Mouse (Mus musculus): ENCODE data around the gene Tor2a. TPM values are rescaled to one million over a fixed set of nuclear protein-coding genes. Genes with fewer than 3 reads are reported as not detected.

Gene Tor2a
- polyA plus RNA-seq, 1 experiment from 2014 or later: 52.6 TPM

DNA sequence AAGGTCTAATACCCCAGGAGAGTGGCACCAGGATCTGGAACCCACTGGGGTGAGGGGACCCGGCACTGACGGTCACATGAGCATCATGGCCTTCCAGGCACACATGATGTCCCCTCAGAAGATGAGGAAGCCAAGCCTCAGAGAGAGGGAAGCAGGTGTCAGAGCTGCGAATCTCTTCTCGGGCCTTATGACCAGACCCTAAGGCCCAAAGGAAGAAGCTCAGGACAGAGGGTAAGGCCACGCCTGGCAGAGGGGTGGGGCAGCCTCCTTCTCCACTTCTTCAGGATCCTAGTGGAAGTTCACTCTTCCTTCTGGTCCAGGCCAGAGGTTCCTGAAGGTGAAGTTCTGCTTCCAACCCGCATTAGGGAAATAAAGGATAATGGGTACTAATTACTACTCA, 24.3 kb upstream of the Tor2a start:
- H3K4me3 ChIP-seq (replicated peaks): no peak overlapping the region
- 85% methylated on average over 6 of the region's 6 CpGs for WGBS
- no peaks in the 10 kb centered on the region for H3K36me3 ChIP-seq
- no peak overlapping the region for H3K9ac ChIP-seq (replicated peaks)
- ATAC-seq: no peak
- no peak overlapping the region for H3K4me2 ChIP-seq (replicated peaks)
- peaks cover 8% of the 10 kb centered on the region for H3K4me1 ChIP-seq (replicated peaks)
- no peak overlapping the region for H3K27ac ChIP-seq
- H3K27me3 ChIP-seq: no peaks in the 10 kb centered on the region
- H3K9me3 ChIP-seq: no peaks in the 10 kb centered on the region

DNA sequence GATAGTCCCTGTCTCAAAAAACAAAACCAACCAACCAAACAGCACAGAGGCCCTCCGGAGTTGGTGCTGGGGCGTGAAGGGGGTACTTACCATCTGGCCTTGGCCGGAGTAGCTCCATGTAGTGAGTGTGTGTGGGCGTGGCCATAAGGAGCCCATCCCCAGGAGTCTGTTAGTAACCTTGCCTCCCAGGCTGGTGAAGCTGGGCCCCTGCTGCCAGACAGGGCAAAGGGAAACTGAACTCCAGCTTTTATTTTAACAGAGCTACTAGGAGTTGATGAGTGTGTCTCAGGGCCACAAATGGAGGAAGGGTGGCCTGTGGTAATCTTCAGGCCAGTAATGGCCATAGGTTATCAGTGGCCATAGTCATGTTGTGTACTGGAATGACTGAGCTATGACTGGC, 22.6 kb upstream of the Tor2a start:
- H3K36me3 ChIP-seq: no peaks in the 10 kb centered on the region
- H3K9ac ChIP-seq (replicated peaks): no peak overlapping the region
- H3K27me3 ChIP-seq: no peaks in the 10 kb centered on the region
- 35% methylated on average over 4 of the region's 4 CpGs for WGBS
- H3K9me3 ChIP-seq: no peaks in the 10 kb centered on the region
- H3K4me3 ChIP-seq (replicated peaks): no peak overlapping the region
- no peak overlapping the region for H3K4me2 ChIP-seq (replicated peaks)
- H3K27ac ChIP-seq: no peak overlapping the region; the same call in 1 of the 2 replicates
- H3K4me1 ChIP-seq (replicated peaks): peaks cover 9% of the 10 kb centered on the region; the same call in 1 of the 2 replicates
- ATAC-seq: 0 out of 2 replicates have a peak, but pooled peaks have one; percentile 10

DNA sequence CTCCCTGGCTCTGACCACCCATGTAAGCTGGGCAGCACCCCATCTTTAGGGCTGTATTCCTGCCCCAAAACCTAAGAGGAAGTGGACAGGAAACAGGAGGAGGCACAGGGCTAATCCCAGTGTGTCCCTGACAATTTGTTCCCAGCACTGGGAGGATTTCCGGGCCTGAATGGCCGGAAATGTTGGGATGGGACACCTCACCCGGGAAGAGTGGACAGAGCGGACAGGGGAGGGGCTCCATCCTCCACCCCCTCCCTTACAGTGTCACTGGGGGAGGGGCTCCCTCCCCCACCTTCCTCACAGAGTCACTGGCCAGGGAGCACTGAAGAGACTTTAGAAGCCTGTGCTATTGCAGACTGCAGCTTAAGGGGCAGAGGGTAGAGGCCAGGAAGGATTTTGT, 22.1 kb upstream of the Tor2a start:
- no peak overlapping the region for H3K9ac ChIP-seq (replicated peaks)
- no peak overlapping the region for H3K4me2 ChIP-seq (replicated peaks)
- H3K27ac ChIP-seq: no peak overlapping the region; the same call in 1 of the 2 replicates
- peaks cover 13% of the 10 kb centered on the region for H3K4me1 ChIP-seq (replicated peaks)
- WGBS: 51% methylated on average over 4 of the region's 4 CpGs
- H3K27me3 ChIP-seq: peaks cover 4% of the 10 kb centered on the region; the same call in 1 of the 2 replicates
- ATAC-seq: no peak
- H3K9me3 ChIP-seq: no peaks in the 10 kb centered on the region
- H3K4me3 ChIP-seq (replicated peaks): no peak overlapping the region
- H3K36me3 ChIP-seq: no peaks in the 10 kb centered on the region

DNA sequence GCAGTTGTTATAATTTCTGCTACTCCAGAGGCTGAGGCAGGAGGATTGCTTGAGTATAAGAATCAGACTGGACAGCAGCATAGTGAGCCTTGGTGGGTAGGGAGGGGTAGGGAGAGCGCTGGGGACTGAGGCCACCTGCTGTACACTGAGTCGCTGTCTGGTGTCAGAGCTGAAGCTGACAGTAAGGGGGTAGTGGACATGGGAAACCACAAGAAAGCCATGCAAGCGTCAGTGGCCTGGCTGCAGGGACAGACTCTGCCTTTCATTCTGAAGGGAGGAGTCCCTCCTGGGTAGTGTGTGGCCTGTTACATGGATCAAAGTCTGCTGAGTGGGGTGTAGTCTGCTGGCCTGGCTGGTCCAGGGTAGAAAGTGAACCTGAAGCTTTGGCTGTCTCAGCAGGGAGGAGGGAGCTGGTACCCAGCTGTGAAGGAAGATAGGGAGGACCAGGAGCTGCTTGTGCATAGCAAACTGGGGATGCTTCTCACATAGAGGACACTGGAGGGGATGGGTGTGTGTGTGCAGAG, 20.7 kb upstream of the Tor2a start:
- H3K4me1 ChIP-seq (replicated peaks): peaks cover 18% of the 10 kb centered on the region; the same call in 1 of the 2 replicates
- no peak overlapping the region for H3K9ac ChIP-seq (replicated peaks)
- no peaks in the 10 kb centered on the region for H3K36me3 ChIP-seq
- H3K27ac ChIP-seq: no peak overlapping the region
- no peaks in the 10 kb centered on the region for H3K9me3 ChIP-seq
- WGBS: 22% methylated on average over 3 of the region's 3 CpGs
- no peak for ATAC-seq
- no peak overlapping the region for H3K4me3 ChIP-seq (replicated peaks)
- peaks cover 4% of the 10 kb centered on the region; the same call in 1 of the 2 replicates for H3K27me3 ChIP-seq
- H3K4me2 ChIP-seq (replicated peaks): no peak overlapping the region

DNA sequence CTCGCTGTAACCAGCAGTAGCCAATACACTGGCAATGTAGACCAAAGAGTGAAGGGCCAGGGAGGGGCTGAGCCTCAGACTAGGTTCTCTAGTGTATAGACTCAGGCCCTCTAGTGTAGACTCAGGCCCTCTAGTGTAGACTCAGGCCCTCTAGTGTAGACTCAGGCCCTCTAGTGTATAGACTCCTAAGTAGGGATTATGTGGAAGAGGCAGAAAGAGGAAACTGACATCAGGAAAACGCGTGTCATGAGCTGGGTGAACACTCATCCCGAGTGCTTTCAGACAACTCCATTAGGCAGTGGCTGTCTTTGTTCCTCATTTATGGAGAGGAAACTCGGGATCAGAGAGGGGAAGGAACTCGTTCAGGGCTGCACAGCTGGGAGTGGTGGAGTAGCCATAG, 20.0 kb upstream of the Tor2a start:
- no peak overlapping the region for H3K9ac ChIP-seq (replicated peaks)

DNA sequence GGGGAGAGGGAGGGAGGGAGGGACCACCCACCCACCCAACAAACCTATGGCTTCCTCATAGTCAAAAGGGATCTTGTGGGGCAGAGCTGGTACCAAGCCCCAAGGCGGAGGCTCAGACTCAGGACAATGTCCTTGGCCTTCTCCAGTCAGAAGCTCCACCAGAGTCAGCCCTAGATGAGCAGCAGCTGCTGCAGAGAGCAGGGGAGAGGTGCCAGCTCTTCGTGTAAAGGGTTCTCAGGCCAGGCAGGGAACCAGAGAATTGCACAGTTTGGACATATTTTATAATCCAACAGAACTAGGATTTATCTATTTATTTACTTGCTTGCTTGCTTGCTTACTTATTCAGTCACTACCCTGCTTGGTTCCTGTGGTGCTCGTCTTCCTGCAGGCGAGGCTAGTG, 17.7 kb upstream of the Tor2a start:
- Histone ChIP-seq H3K36me3 (no peaks in the 10 kb centered on the region), H3K27me3 (peaks cover 4% of the 10 kb centered on the region; the same call in 1 of the 2 replicates), H3K4me2 (replicated peaks) (no peak overlapping the region), H3K27ac (no peak overlapping the region), H3K4me1 (replicated peaks) (peaks cover 39% of the 10 kb centered on the region), H3K9me3 (no peaks in the 10 kb centered on the region), H3K9ac (replicated peaks) (0 out of 2 replicates have a peak overlapping the region, but pooled peaks have one; percentile 21), H3K4me3 (replicated peaks) (no peak overlapping the region)
- WGBS: 71% methylated on average over 4 of the region's 4 CpGs
- no peak for ATAC-seq

More for the DNA sequence above, 20.0 kb upstream of the Tor2a start:
- Histone ChIP-seq H3K27me3 (peaks cover 4% of the 10 kb centered on the region; the same call in 1 of the 2 replicates), H3K27ac (no peak overlapping the region), H3K36me3 (no peaks in the 10 kb centered on the region), H3K4me3 (replicated peaks) (no peak overlapping the region), H3K4me2 (replicated peaks) (no peak overlapping the region), H3K9me3 (no peaks in the 10 kb centered on the region), H3K4me1 (replicated peaks) (peaks cover 18% of the 10 kb centered on the region)
- no peak for ATAC-seq
- 53% methylated on average over 6 of the region's 6 CpGs for WGBS

DNA sequence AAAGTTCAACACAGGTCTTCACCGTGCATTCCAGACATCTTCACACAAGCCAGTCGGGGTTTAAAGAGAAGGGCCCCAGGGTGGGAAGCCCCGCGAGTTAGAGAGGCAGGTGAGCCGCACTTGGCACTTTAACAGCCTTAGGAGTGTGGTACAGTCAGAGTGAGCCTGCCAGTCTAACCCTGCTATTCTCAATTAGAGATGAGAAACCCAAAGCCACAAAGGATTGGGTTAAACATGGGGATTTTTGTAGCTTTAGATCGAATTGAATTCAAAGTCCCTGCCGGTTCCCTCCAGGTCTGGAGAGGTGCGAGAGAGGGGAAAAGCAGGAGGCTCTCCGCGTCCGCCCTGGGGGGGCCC, 16.1 kb upstream of the Tor2a start, which contains the start of gene 6330409D20Rik:
Gene 6330409D20Rik, minus strand, starts transcription at position 101 of the 357 bp plus-strand sequence.
- Histone ChIP-seq H3K27ac (peak within 1 kb of the TSS; percentile 88), H3K4me3 (replicated peaks) (peak within 1 kb of the TSS; percentile 75), H3K36me3 (peaks cover 15% of the 10 kb centered on the region), H3K4me1 (replicated peaks) (peaks cover 44% of the 10 kb centered on the region), H3K9me3 (no peaks in the 10 kb centered on the region), H3K27me3 (peaks cover 4% of the 10 kb centered on the region; the same call in 1 of the 2 replicates), H3K9ac (replicated peaks) (peak within 1 kb of the TSS; percentile 87), H3K4me2 (replicated peaks) (peak within 1 kb of the TSS; percentile 84)
- peak; percentile 6; the same call in 1 of the 2 replicates for ATAC-seq
- WGBS: 8% methylated on average over 11 of the region's 11 CpGs

DNA sequence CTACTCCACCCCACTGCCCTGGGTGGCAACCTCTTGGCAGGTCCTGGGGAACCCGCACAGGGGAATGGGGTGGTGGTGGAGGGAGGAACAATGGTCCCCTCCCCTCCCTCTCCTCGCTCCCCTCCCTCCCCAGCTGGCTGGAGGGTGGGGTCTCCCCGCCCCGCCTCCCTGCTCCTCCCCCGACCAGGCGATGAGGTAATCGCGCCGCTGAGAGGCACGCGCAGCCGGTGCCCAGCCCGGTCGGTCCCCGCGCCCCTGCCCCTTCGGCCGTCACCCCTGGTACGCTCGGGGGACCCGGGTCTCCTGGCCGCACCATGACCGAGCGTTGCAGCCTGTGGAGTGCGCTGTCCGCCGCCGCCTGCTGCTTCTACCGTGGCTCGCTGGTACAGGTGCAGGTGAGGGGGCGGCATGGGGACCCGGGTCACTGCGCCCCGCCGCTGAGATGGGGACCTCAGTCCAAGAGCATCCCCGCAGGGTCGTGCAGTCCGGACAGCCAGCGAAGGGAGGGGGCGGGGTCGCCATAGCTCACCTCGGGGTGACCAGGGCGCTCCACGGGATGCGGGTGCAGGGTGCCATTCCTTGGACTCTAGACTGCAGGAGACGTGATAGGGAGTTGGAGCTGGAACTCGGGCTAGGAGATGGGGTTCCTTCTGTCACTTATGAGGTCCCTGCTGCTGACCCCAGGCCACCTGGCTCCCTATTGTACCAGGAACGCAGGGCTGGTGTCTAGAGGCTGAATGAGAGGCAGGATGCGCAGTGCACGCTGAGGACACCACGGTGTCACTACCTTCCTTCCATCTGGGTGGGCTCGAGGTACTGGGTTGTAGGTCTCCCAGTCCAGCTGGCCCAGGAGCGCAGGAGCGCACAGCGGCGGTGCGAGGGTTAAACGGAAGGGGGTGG, 15.5 kb upstream of the Tor2a start:
- WGBS: 2% methylated on average over 51 of the region's 58 CpGs
- Histone ChIP-seq H3K4me3 (replicated peaks) (peak overlapping the region; percentile 75), H3K9ac (replicated peaks) (peak overlapping the region; percentile 87), H3K4me2 (replicated peaks) (peak overlapping the region; percentile 84), H3K4me1 (replicated peaks) (peaks cover 44% of the 10 kb centered on the region), H3K9me3 (no peaks in the 10 kb centered on the region), H3K36me3 (peaks cover 21% of the 10 kb centered on the region), H3K27me3 (peaks cover 4% of the 10 kb centered on the region; the same call in 1 of the 2 replicates), H3K27ac (peak overlapping the region; percentile 88)
- ATAC-seq: peak; percentile 56

DNA sequence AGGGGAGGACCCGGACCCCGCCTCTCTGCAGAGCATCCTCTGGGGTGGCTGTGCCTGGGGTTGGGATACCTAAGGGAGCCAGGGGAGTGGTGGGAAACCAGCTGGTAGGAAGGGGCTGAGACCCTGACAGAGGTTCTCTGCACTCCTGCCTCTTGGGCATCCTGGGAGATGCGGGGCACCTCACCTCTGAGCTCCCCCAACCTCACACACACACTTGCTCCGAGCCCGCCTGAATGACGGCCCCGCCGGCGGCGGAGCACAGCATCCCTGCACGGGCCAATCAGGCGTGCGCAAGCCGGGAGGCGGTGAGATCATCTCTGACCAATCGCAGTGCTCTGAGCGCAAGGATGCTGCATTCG, 14.9 kb upstream of the Tor2a start:
- Histone ChIP-seq H3K27me3 (peaks cover 4% of the 10 kb centered on the region; the same call in 1 of the 2 replicates), H3K36me3 (peaks cover 28% of the 10 kb centered on the region), H3K27ac (peak overlapping the region; percentile 88), H3K4me1 (replicated peaks) (peaks cover 44% of the 10 kb centered on the region), H3K4me2 (replicated peaks) (peak overlapping the region; percentile 84), H3K9ac (replicated peaks) (peak overlapping the region; percentile 87), H3K9me3 (no peaks in the 10 kb centered on the region), H3K4me3 (replicated peaks) (peak overlapping the region; percentile 75)
- WGBS: 1% methylated on average over 12 of the region's 18 CpGs
- peak; percentile 94 for ATAC-seq

DNA sequence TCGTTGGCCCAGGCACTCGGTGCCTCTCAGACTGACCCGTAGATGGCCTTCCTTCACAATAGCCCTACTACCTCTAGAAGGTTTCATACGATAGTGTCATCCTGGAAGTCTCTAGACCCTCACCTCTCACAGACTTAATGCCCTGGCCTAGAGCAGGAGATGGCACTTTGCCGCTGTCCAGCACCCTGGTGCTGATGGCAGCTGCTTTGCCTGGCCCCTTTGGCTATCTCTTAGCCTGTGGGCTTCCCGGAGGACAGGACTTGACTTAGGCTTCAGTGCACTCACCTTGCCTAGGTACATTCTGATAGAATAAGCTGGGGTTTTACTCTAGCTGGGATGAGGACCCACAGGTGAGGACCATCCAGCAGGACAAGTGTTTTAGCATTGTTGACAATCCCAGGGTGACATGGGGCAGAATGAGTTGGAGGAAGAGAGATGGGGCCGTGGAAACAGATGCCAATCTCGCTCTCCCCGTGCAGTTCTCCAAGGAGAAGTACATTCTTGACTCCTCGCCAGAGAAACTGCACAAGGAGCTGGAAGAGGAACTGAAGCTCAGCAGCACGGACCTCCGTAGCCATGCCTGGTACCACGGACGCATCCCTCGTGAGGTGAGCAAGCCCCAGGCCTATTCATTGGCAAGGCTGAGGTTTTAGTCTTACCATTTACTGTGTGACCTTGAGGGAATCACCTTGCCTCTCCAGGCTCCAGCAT, 12.6 kb upstream of the Tor2a start:
- peak overlapping the region; percentile 32; the same call in 1 of the 2 replicates for H3K9ac ChIP-seq (replicated peaks)
- H3K4me1 ChIP-seq (replicated peaks): peaks cover 40% of the 10 kb centered on the region
- no peak for ATAC-seq
- no peaks in the 10 kb centered on the region for H3K9me3 ChIP-seq
- no peak overlapping the region for H3K27ac ChIP-seq
- H3K4me3 ChIP-seq (replicated peaks): no peak overlapping the region
- WGBS: 82% methylated on average over 15 of the region's 15 CpGs
- peaks cover 4% of the 10 kb centered on the region; the same call in 1 of the 2 replicates for H3K27me3 ChIP-seq
- peaks cover 47% of the 10 kb centered on the region for H3K36me3 ChIP-seq
- H3K4me2 ChIP-seq (replicated peaks): no peak overlapping the region

DNA sequence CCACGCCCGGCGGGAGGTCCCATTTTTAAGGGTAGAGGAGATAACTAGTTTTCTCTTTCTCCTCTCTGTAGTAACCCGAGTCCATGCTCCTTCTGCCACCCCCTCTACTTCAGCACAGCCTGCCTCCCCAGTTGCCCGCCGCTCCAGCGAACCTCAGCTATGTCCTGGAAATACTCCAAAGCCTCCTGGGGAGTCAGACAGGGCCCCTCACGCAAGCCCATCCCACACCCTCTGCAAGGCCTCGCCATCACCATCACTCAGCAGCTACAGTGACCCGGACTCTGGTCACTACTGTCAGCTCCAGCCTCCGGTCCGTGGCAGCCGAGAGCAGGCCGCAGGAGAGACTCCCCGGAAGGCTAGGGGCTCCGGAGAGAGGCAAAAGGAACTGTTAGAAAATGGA, 8.0 kb upstream of the Tor2a start:
- no peak overlapping the region for H3K4me2 ChIP-seq (replicated peaks)
- no peak overlapping the region for H3K9ac ChIP-seq (replicated peaks)
- 92% methylated on average over 16 of the region's 16 CpGs for WGBS
- H3K27ac ChIP-seq: no peak overlapping the region
- H3K36me3 ChIP-seq: peaks cover 72% of the 10 kb centered on the region
- ATAC-seq: no peak
- H3K4me1 ChIP-seq (replicated peaks): peaks cover 35% of the 10 kb centered on the region
- no peaks in the 10 kb centered on the region for H3K27me3 ChIP-seq
- H3K9me3 ChIP-seq: no peaks in the 10 kb centered on the region
- H3K4me3 ChIP-seq (replicated peaks): no peak overlapping the region
